Mouse (Mus musculus): ENCODE measurements around the gene Nfkbiz. TPM values are rescaled to one million over a fixed set of nuclear protein-coding genes. Genes with fewer than 3 reads are reported as not detected.

Nfkbiz gene
- total RNA-seq (2014; rRNA removed; ENCODE audit: low replicate concordance) (5.3 and 6.8 TPM in 2 replicates), polyA plus RNA-seq (2015; fragmentation: Nextera tagmentation; extraction: Ambion mirVana) (1.7 and 1.9 TPM in 2 replicates)

DNA sequence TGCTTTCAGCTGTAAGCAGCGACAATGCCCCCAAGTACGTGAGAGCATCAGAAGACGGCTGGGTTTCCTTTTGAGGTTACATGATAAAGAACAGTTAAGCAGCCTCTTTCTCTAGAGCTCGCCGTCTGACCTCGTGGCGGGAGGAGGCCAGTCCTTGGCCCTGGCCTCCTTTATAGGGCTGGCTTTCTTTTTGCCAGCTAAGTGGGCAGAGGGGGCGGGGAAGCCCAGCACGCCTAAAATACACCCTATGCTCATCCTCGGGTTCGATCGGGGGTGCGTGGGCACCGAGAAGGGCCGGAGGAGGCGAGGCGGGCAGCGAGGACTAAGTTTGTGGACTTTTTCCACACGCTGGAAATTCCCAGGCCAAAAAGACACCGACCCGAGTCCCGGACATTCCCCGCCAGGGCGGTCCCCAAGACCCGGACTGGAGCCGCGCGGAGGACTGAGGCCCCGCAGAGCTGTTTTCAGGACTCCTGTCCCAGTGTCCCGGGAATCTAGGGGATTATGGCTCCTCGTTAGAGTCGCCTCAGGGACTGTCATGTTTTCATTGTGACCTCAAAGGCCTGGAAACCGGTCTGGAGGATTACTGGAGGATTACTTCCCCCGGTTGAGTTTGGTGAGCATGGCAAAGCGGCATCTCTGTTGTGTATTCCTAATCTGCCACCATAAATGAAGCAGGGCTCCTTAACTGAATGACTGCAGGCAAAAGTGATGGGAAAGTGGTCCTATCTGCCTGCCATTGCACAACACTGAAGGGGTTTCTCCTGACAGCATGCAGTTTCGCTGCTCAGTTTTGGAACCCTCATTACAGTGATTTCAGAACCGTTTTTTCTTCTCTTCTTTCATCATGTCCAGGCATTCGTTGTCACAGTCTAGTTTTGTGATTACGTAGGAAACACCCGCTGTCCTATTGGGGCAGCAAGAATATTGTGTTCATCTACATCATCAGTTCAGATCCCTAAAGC lies at the start of gene Nfkbiz:
Nfkbiz (minus strand) TSS at position 390 of the 965 bp plus-strand sequence.
- H3K27ac ChIP-seq (ENCODE audit: low read depth), result peak within 1 kb of the TSS; percentile 79
- ATAC-seq (ENCODE audit: insufficient read depth, low read depth) (peak; percentile 96), DNase-seq (ENCODE audit: low spot score) (peak; percentile 89)
- 0 out of 2 replicates have a peak, but pooled peaks cover 4% of the 10 kb centered on the region for H3K36me3 ChIP-seq (replicated peaks; ENCODE audit: control insufficient read depth, insufficient read depth, low read length)
- under 1% methylated on average over 40 of the region's 40 CpGs for WGBS
- TF ChIP-seq EP300 (IDR thresholded peaks at IDR 0.05; ENCODE audit: low read depth) (peak; percentile 36; the same call in 1 of the 2 replicates), CTCF (IDR thresholded peaks at IDR 0.05; ENCODE audit: low read depth) (no peak)
- peak within 1 kb of the TSS; percentile 77 for H3K4me2 ChIP-seq (ENCODE audit: low read depth, low read length)
- H3K4me3 ChIP-seq (ENCODE audit: low read depth, low read length), result peak within 1 kb of the TSS; percentile 54
- peak within 1 kb of the TSS; percentile 55 for H3K9ac ChIP-seq (replicated peaks; ENCODE audit: low read depth, low read length)
- 0 out of 2 replicates have a peak, but pooled peaks cover 8% of the 10 kb centered on the region for H3K4me1 ChIP-seq (ENCODE audit: control insufficient read depth, insufficient read depth)
- H3K9me3 ChIP-seq (replicated peaks; ENCODE audit: control insufficient read depth, low read length), result no peaks in the 10 kb centered on the region
- H3K27me3 ChIP-seq (ENCODE audit: control insufficient read depth, insufficient read depth, low read length), result no peaks in the 10 kb centered on the region

GRCm38 (mm10) chr16:55887814-55888583 lies 49.3 kb upstream of the Nfkbiz start:
- H3K4me2 ChIP-seq (ENCODE audit: low read depth, low read length), result no peak overlapping the region
- TF ChIP-seq EP300 (IDR thresholded peaks at IDR 0.05; ENCODE audit: low read depth) (no peak), CTCF (IDR thresholded peaks at IDR 0.05; ENCODE audit: low read depth) (peak; percentile 52)
- no peaks in the 10 kb centered on the region for H3K27me3 ChIP-seq (ENCODE audit: control insufficient read depth, insufficient read depth, low read length)
- H3K4me1 ChIP-seq (ENCODE audit: control insufficient read depth, insufficient read depth), result no peaks in the 10 kb centered on the region
- H3K4me3 ChIP-seq (ENCODE audit: low read depth, low read length), result no peak overlapping the region
- ATAC-seq (ENCODE audit: insufficient read depth, low read depth) (no peak), DNase-seq (ENCODE audit: low spot score) (no peak)
- H3K36me3 ChIP-seq (replicated peaks; ENCODE audit: control insufficient read depth, insufficient read depth, low read length), result no peaks in the 10 kb centered on the region
- 47% methylated on average over 7 of the region's 7 CpGs for WGBS
- no peak overlapping the region for H3K9ac ChIP-seq (replicated peaks; ENCODE audit: low read depth, low read length)
- no peaks in the 10 kb centered on the region for H3K9me3 ChIP-seq (replicated peaks; ENCODE audit: control insufficient read depth, low read length)
- no peak overlapping the region for H3K27ac ChIP-seq (ENCODE audit: low read depth)

DNA sequence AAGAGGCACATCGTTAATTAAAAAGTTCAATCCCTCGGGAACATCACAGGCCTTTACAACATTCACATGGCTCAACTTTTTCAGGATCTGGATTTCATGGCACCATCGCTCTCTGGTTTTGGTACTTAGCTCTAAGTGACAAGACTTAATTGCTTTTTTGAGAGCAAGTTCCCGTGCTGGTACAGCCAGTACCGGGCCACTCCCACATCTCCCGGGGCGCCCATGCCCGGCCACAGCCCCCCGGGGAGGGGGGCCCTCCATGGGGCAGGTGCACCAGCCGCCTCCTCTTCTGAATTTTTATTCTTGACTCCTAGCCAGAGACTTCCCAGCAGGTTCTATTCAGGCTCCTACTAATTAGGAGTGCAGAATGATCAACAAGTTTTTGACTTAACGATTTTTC lies 45.5 kb upstream of the Nfkbiz start:
- no peak for ATAC-seq (ENCODE audit: insufficient read depth, low read depth)
- DNase-seq (ENCODE audit: low spot score), result no peak
- WGBS, result 87% methylated on average over 11 of the region's 11 CpGs
- Histone ChIP-seq H3K9me3 (replicated peaks; ENCODE audit: control insufficient read depth, low read length) (no peaks in the 10 kb centered on the region), H3K4me3 (ENCODE audit: low read depth, low read length) (no peak overlapping the region), H3K4me2 (ENCODE audit: low read depth, low read length) (no peak overlapping the region), H3K27me3 (ENCODE audit: control insufficient read depth, insufficient read depth, low read length) (no peaks in the 10 kb centered on the region), H3K27ac (ENCODE audit: low read depth) (no peak overlapping the region), H3K9ac (replicated peaks; ENCODE audit: low read depth, low read length) (no peak overlapping the region), H3K4me1 (ENCODE audit: control insufficient read depth, insufficient read depth) (no peaks in the 10 kb centered on the region), H3K36me3 (replicated peaks; ENCODE audit: control insufficient read depth, insufficient read depth, low read length) (no peaks in the 10 kb centered on the region)
- TF ChIP-seq CTCF (IDR thresholded peaks at IDR 0.05; ENCODE audit: low read depth), result no peak
- no peak for TF ChIP-seq EP300 (IDR thresholded peaks at IDR 0.05; ENCODE audit: low read depth)

GRCm38 (mm10) chr16:55876025-55876424 lies 37.3 kb upstream of the Nfkbiz start:
- H3K4me2 ChIP-seq (ENCODE audit: low read depth, low read length), result no peak overlapping the region
- DNase-seq (ENCODE audit: low spot score) (peak; percentile 55), ATAC-seq (ENCODE audit: insufficient read depth, low read depth) (peak; percentile 70; the same call in 1 of the 2 replicates)
- H3K4me1 ChIP-seq (ENCODE audit: control insufficient read depth, insufficient read depth), result peaks cover 6% of the 10 kb centered on the region; the same call in 1 of the 2 replicates
- H3K27ac ChIP-seq (ENCODE audit: low read depth), result 0 out of 2 replicates have a peak overlapping the region, but pooled peaks have one; percentile 36
- TF ChIP-seq CTCF (IDR thresholded peaks at IDR 0.05; ENCODE audit: low read depth) (no peak), EP300 (IDR thresholded peaks at IDR 0.05; ENCODE audit: low read depth) (no peak)
- H3K9me3 ChIP-seq (replicated peaks; ENCODE audit: control insufficient read depth, low read length), result no peaks in the 10 kb centered on the region
- no peak overlapping the region for H3K4me3 ChIP-seq (ENCODE audit: low read depth, low read length)
- 22% methylated on average over 6 of the region's 6 CpGs for WGBS
- H3K27me3 ChIP-seq (ENCODE audit: control insufficient read depth, insufficient read depth, low read length), result no peaks in the 10 kb centered on the region
- H3K36me3 ChIP-seq (replicated peaks; ENCODE audit: control insufficient read depth, insufficient read depth, low read length), result no peaks in the 10 kb centered on the region
- no peak overlapping the region for H3K9ac ChIP-seq (replicated peaks; ENCODE audit: low read depth, low read length)

DNA sequence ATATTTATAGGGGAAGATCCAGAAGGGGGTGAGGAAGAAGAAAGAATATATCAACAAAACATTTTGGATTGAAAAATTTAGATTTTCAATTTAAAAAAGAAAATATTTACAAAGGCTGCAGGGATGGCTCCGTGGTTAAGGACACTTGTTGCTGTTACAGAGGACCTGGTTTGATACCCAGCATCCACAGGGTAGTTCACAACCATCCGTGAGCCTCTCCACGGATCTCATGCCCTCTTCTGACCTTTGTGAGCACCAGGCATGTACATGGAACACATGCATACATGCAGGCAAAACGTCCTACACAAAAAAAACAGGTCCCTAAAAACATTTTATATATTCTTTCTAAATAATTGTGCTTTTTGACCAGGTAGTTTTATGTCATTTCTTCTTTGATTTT lies 25.1 kb upstream of the Nfkbiz start:
- H3K36me3 ChIP-seq (replicated peaks; ENCODE audit: control insufficient read depth, insufficient read depth, low read length), result no peaks in the 10 kb centered on the region
- no peaks in the 10 kb centered on the region for H3K4me1 ChIP-seq (ENCODE audit: control insufficient read depth, insufficient read depth)
- no peak overlapping the region for H3K9ac ChIP-seq (replicated peaks; ENCODE audit: low read depth, low read length)
- H3K4me2 ChIP-seq (ENCODE audit: low read depth, low read length), result no peak overlapping the region
- ATAC-seq (ENCODE audit: insufficient read depth, low read depth) (no peak), DNase-seq (ENCODE audit: low spot score) (no peak)
- H3K9me3 ChIP-seq (replicated peaks; ENCODE audit: control insufficient read depth, low read length), result no peaks in the 10 kb centered on the region
- H3K27ac ChIP-seq (ENCODE audit: low read depth), result no peak overlapping the region
- no peak overlapping the region for H3K4me3 ChIP-seq (ENCODE audit: low read depth, low read length)
- 59% methylated on average over 4 of the region's 4 CpGs for WGBS
- no peak for TF ChIP-seq EP300 (IDR thresholded peaks at IDR 0.05; ENCODE audit: low read depth)
- no peak for TF ChIP-seq CTCF (IDR thresholded peaks at IDR 0.05; ENCODE audit: low read depth)
- H3K27me3 ChIP-seq (ENCODE audit: control insufficient read depth, insufficient read depth, low read length), result no peaks in the 10 kb centered on the region
